Mouse (Mus musculus): ENCODE measurements around the gene Gli1. TPM values are rescaled to one million over a fixed set of nuclear protein-coding genes. Genes with fewer than 3 reads are reported as not detected.

The Gli1 gene
- polyA plus RNA-seq, 1 experiment: 3.2 TPM

GRCm38 (mm10) chr10:127349810-127350209, 8.0 kb upstream of the Gli1 start:
- DNase-seq (ENCODE audit: extremely low spot score in 1 of 2, low spot score in 1 of 2): peak in 1 of 2 experiments; percentile 55

DNA sequence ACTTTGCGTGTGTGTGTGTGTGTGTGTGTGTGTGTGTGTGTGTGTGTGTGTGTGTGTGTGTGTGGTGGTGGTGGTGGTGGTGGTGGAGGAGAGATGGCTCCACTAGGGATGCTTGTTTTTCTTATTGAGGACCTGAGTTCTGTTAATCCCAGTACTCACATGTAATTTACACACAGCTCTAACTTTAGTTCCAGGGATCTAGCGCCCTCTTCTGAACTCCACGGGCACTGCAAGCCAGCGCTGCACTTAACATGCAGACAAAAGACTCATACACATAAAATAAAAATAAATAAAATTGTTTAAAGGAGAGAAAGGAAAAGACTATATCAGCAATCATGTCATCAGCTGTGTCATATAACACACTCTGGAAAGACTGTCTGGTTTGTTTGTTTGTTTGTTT, 7.2 kb upstream of the Gli1 start:
- no peak for DNase-seq (ENCODE audit: extremely low spot score in 1 of 2, low spot score in 1 of 2)

DNA sequence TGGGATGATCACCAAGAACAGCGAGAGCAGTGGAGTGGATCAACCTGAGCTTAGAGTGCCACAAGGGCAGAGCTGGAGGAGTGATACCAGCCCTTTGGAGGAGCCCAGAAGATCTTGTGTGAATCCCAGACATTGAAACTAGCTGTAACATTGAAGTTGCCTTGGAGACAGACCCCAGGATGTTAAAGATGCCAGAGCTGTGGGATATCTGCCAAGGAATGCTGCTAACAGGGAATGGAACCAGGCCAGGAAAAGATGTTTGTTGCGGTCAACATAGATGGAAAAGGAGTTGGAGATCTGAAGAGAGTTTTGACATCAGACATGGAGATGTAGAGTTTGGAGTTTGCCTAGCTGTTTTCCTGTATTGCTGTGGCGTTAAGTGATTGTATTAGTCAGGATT, 4.4 kb upstream of the Gli1 start:
- no peak for DNase-seq (ENCODE audit: extremely low spot score in 1 of 2, low spot score in 1 of 2)

DNA sequence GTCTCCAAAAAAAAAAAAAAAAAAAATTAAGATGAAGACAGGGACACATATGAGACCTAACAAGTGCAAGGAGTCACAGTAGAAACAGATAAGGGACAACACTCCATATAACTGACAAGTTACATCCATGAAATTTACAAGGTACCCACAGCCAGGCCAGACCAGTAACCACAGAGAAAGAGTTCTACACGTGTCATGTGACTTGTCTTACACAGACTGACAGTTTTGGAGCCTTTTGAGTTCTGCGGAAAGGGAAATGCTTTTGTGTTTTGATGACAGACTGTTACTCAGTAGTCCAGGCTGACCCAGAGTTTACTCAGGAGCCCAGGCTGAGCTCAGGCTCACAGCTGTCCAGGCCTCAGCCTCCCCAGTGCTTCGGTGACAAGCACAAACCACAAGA, 1.3 kb upstream of the Gli1 start:
- no peak for DNase-seq (ENCODE audit: extremely low spot score in 1 of 2, low spot score in 1 of 2)

DNA sequence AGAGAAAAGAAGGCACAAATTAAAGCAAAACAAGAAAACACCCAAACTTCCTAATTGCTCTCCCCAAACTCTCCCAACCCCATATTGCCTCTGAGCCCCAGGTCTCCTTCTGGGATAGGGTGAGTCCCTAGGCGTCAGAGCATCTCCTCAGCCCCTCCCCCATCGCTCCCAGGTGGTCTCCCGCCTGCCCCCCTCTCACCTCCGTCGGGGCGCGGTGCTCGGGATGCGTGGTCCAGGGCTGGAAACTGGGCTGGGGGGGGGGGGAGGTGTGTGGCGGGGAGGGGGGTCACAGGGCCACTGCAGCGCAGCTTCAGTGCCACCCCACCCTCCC, 449 bp downstream of the Gli1 start:
- DNase-seq (ENCODE audit: extremely low spot score in 1 of 2, low spot score in 1 of 2): no peak

DNA sequence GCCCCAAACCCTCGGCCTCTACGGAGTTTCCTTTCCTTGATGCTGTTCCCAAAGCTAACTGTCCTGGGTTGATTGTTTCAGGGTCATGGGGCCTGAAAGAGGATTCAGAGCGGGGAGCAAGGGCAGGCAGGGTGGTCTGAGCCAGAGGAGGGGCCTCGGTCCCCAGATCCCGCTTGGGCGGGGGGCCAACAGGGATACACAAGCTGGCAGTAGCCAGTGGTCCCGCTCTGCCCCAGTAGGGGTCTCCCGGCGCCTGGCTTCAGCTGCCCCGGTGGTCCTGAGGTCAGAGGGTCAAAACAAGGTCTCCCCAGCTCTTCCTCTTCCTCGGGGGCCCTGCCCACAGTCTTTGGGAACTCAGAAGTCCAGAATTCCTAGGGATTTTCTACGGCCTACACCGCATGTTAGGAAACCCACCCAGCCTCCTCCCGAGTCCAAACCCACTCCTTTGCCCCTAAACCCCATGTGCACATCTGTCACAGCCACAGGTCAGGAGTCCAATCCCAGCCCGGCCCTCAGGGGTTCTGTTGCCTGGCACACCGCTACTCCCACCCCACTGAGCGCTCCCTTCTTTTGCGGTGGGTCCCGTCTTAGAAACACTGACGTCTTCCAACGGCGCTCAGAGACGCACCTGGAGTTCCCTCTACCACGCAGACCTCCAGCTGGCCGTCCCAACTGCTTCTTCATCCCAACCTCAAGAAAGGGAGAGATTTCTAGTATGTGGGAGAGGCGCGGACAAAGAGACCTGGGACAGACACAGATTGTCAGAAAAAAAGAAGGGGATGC, 1.0 kb downstream of the Gli1 start:
- no peak for DNase-seq (ENCODE audit: extremely low spot score in 1 of 2, low spot score in 1 of 2)

DNA sequence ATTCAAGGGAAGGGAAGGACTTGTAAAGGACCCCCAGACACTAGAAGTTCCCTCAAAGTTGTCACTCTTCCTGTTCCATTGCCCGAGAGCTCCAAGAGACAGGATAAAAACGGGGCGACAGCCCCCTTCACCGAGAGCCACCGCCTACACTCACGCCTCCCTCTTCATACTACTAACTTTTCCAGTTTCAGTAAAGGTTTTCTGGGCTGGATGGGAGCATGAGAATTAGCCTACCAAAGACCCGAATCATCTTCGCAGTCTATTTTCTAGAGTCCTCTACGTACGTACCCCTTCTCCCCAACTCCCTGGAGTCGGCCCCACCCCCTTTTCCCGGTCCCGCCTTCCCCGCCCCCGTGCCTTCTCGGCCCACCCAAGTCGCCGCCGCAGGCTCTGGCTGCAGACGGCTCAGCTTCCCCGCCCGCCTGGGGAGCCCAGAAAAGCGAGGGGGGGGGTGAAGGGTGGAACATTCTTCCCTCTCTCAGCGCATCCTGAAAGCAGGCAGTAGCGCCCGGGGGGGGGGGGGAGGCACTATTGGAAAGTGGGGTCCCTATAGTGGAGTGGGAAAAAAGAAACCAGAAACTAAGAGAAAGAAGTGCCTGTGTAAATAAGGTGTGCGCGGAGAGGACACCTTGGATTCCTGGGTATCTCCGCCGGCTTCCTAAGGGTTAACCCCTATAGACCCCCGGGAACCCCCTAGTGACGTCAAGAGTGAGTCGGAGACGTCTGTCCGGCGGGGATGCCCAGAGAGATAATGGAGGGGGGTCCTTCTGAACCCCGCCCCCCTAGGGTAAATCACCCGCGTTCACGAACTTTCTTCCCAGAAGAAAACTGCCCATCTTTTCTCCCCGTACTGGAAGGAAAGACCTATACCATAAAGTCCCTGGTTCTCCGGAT, 1.8 kb downstream of the Gli1 start:
- DNase-seq (ENCODE audit: extremely low spot score in 1 of 2, low spot score in 1 of 2): no peak

- peak; percentile 86 to 97 for DNase-seq (ENCODE audit: extremely low spot score in 1 of 2, low spot score in 1 of 2)
Measured at GRCm38 (mm10) chr10:127338930-127339682, 2.7 kb downstream of the Gli1 start.

DNA sequence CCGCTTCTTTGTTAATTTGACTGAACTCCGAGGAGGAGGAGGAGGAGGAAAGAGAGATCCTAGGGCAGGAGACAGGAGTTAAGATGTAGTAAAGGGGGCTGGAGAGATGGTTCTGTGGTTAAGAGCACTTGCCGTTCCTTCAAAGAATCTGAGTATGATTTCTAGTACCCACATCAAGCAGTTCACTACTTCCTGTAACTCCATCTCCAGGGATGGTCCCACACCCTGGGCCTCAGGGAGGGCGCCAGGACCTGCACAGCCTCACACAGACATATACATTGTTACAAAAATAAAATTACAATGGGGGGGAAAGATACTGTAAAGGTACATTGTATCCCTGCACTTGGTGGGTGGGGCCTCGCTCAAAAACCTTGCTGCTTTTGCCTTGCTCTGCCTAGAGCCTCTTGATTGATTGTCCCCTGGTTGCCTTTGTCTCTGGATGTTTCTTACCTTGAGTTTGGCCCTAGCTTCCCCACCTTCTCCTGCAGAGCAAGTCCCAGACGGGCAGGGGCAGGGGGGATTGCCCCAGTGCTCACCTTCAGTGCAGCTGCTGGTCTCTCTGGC, 4.2 kb downstream of the Gli1 start:
- DNase-seq (ENCODE audit: extremely low spot score in 1 of 2, low spot score in 1 of 2): no peak

DNA sequence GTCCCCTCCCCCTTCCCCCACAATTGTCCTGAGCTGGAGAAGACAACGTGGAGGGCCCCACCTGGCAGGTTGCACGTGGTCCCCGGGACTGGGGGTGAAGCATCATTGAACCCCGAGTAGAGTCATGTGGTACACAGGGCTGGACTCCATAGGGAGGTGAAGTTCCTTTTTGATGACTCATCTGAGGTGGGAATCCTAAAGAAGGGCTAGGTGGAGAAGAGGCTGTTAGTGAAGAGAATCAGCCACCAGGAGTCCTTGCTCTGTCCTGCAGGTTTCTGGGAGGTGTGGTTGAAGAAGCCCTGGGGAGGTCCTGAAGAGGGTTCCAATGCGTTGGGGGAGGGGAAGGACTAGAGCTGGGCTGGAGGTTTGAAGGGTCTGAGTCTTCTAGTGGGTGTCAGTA, 4.8 kb downstream of the Gli1 start:
- no peak for DNase-seq (ENCODE audit: extremely low spot score in 1 of 2, low spot score in 1 of 2)

DNA sequence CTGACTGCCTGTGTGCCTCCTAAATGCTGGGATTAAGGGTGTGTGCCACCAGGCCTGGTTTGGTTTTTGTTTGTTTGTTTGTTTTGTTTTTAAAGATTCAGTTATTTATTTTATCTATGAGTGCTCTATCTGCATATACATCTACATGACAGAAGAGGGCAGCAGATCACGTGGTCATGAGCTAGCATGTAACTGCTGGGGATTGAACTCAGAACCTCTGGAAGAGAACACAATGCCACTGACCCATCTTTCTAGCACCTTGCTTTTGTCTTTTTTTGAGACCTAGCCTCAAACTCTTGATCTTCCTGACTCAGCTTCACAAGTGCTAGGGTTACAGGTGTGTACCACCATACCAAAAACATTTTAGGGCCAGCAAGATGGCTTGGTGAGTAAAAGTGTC, 6.5 kb downstream of the Gli1 start:
- no peak for DNase-seq (ENCODE audit: extremely low spot score in 1 of 2, low spot score in 1 of 2)

DNA sequence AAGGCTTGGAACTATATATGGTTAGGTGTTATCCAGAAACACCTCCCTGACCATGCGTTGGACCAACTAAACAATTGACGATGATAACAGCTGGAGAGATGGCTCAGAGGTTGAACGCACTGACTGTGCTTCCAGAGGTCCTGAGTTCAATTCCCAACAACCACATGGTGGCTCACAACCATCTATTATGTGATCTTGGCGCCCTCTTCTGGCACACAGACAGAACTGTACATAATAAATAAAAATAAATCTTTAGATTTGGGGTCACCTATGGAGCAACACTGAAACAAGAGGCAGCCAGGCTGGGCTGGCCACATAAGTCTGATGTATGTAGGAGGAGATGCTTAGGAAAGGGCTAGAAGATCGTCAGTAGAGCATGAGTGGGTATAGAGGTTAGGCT, 8.6 kb downstream of the Gli1 start:
- no peak for DNase-seq (ENCODE audit: extremely low spot score in 1 of 2, low spot score in 1 of 2)

DNA sequence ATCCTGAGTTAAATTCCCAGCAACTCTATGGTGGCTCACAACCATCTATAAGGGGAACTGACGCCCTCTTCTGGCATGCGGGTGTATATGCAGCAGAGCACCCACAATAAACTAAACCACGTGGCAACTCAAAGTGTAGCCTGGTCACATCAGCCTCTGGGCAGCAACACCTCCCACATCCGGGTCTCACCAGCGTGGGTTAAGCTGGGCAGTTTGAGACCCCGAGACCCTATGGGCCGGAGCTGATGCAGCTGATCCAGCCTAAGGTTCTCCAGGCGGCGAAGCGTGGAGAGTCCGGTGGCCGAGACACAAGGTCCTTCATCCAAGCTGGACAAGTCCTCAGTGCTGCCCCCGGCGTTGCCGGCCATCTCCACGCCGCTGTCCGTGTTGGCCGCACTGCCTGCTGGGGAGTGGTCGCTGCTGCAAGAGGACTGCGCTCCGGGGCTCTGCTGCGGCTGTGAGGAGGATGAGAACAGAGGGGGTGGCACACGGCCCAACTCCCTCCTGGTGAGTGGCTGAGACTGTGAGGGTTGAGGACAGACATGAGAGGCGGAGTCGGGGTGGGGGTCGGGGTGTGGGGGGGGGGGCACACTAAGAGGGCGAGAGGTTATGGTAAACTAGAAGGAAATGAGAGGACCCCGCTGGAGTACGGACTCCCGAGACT, 9.4 kb downstream of the Gli1 start:
- DNase-seq (ENCODE audit: extremely low spot score in 1 of 2, low spot score in 1 of 2): no peak

- DNase-seq (ENCODE audit: extremely low spot score in 1 of 2, low spot score in 1 of 2): no peak
Measured at GRCm38 (mm10) chr10:127330212-127330611, 11.6 kb downstream of the Gli1 start.

DNA sequence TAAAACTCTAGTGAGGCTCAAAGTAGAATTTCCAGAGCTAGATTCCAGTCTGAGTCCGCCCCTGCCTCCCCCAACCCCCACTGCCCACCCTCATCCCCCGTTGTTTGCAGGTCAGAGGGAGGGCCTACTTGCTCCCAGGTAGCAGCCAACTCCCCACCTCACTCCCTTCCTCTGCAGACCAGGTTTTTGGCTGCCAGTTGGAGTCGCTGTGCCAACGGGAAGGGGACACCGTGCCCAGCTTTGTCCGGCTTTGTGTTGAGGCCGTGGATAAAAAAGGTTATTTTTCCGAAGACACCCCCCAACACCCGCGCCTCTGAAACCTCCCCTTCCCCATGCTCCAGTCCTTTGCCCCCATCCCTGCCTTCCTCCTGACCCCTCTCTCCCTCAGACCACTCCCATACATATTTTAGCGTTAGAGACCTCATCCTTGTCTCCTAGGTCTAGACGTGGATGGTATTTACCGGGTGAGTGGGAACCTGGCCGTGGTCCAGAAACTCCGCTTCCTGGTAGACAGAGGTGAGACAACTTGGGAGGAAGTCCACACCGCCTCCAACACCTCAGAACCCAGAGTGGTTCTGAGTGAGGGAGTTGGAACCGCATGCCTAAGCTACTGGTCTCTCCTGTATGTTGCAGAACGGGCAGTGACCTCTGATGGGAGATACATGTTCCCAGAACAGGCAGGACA, 14.2 kb downstream of the Gli1 start:
- DNase-seq (ENCODE audit: extremely low spot score in 1 of 2, low spot score in 1 of 2): no peak

DNA sequence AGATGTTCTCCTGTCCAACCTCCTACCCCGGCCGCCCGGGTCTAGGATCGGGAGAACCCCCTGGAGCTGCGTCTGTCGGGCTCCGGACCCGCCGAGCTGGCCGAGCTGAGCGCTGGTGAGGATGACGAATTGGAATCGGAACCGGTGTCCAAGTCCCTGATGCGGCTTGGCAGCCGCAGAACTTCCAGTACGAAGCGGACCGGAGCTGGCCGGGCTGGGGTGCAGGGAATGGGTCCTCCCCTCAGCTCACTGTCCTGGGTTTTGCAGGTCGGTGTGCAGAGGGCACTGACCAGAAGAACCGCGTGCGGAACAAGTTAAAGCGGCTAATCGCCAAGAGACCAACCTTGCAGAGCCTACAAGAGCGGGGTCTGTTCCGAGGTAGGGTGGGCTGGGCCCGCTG, 14.9 kb downstream of the Gli1 start:
- no peak for DNase-seq (ENCODE audit: extremely low spot score in 1 of 2, low spot score in 1 of 2)

GRCm38 (mm10) chr10:127326017-127326801, 15.6 kb downstream of the Gli1 start:
- no peak for DNase-seq (ENCODE audit: extremely low spot score in 1 of 2, low spot score in 1 of 2)

DNA sequence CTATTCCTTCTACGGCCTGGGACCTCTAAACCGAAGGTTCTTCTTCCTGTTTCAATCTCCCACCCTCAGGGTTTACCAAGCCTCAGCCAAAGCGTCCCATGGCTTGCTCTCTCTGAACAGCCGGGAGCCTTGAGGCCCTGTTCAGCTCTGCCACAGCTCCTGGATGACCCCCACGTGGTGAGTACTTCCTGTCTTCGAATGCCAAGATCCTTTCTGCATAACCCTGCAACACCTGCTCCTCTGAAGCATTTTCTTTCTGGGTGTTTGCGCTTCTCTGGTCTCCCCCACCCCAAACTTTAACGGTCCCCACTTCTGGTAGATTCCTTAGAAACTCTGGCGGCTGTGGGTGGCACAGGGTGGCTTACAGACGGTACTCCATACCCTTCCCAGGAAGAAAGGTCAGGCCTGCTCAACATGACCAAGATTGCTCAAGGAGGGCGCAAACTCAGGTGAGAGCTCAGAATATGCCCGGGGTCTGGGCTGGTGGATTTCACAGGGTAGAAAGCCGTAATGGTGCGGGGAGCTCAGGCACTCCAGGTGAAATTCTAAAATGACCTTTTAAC, 16.2 kb downstream of the Gli1 start:
- DNase-seq (ENCODE audit: extremely low spot score in 1 of 2, low spot score in 1 of 2): no peak

GRCm38 (mm10) chr10:127324495-127324894, 17.3 kb downstream of the Gli1 start:
- DNase-seq (ENCODE audit: extremely low spot score in 1 of 2, low spot score in 1 of 2): no peak

Data from frontal cortex, adult 2 months (tissue).